Mouse (Mus musculus): Measurements from ENCODE around the gene Olfr818. TPM values are rescaled to one million over a fixed set of nuclear protein-coding genes. Genes with fewer than 3 reads are reported as not detected.
"Not testable (repeated sequence)": the region's sequence is repeated elsewhere in the genome, so short reads cannot be mapped to it uniquely, and the experiment has no call there.

Gene Olfr818
- not detected in 2 replicates for total RNA-seq (2014; rRNA removed; ENCODE audit: low replicate concordance)
- polyA plus RNA-seq (2015; fragmentation: Nextera tagmentation; extraction: Ambion mirVana) = not detected in 2 replicates

- TF ChIP-seq CTCF (IDR thresholded peaks at IDR 0.05; ENCODE audit: low read depth) (no peak), EP300 (IDR thresholded peaks at IDR 0.05; ENCODE audit: low read depth) (no peak)
- DNase-seq (ENCODE audit: low spot score) (no peak), ATAC-seq (ENCODE audit: insufficient read depth, low read depth) (no peak)
- Histone ChIP-seq H3K9me3 (replicated peaks; ENCODE audit: control insufficient read depth, low read length) (no peaks in the 10 kb centered on the region), H3K4me3 (ENCODE audit: low read depth, low read length) (no peak within 1 kb of the TSS), H3K27me3 (ENCODE audit: control insufficient read depth, insufficient read depth, low read length) (no peaks in the 10 kb centered on the region), H3K9ac (replicated peaks; ENCODE audit: low read depth, low read length) (no peak within 1 kb of the TSS), H3K27ac (ENCODE audit: low read depth) (no peak within 1 kb of the TSS), H3K4me2 (ENCODE audit: low read depth, low read length) (no peak within 1 kb of the TSS), H3K36me3 (replicated peaks; ENCODE audit: control insufficient read depth, insufficient read depth, low read length) (no peaks in the 10 kb centered on the region), H3K4me1 (ENCODE audit: control insufficient read depth, insufficient read depth) (no peaks in the 10 kb centered on the region)
- 83% methylated on average over 2 of the region's 2 CpGs for WGBS
Measured at GRCm38 (mm10) chr10:129949000-129949399, at the start of gene Olfr818. Gene Olfr818, minus strand, starts transcription at chr10:129949100.

DNA sequence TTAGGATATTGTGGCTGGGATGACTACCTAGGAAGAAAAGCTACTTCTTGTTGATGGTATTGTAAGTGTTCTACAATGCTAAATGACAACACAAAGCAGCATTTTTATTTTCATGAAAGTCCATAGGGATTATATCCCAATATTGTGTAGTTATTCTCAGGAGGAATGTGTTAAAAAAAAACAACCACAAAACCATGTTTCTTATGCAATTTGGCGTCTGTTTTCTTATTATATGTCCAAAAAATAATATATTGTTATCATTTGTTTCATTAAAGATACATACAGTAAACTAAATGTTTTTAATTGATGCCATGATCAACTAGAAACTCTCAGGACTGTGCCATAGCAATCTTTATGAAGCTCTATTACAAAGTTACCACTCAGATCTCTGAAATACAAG, 36.1 kb upstream of the Olfr818 start, which contains the start of gene Gm10310:
Gm10310 (minus strand) TSS at position 101 of the 400 bp plus-strand sequence.
- H3K27me3 ChIP-seq (ENCODE audit: control insufficient read depth, insufficient read depth, low read length); H3K4me3 ChIP-seq (ENCODE audit: low read depth, low read length); H3K4me1 ChIP-seq (ENCODE audit: control insufficient read depth, insufficient read depth); ATAC-seq (ENCODE audit: insufficient read depth, low read depth); H3K9ac ChIP-seq (replicated peaks; ENCODE audit: low read depth, low read length); H3K27ac ChIP-seq (ENCODE audit: low read depth); DNase-seq (ENCODE audit: low spot score); H3K9me3 ChIP-seq (replicated peaks; ENCODE audit: control insufficient read depth, low read length); H3K4me2 ChIP-seq (ENCODE audit: low read depth, low read length); H3K36me3 ChIP-seq (replicated peaks; ENCODE audit: control insufficient read depth, insufficient read depth, low read length): not testable (repeated sequence)
- no CpG with 5 or more reads among the region's 1 CpGs for WGBS

DNA sequence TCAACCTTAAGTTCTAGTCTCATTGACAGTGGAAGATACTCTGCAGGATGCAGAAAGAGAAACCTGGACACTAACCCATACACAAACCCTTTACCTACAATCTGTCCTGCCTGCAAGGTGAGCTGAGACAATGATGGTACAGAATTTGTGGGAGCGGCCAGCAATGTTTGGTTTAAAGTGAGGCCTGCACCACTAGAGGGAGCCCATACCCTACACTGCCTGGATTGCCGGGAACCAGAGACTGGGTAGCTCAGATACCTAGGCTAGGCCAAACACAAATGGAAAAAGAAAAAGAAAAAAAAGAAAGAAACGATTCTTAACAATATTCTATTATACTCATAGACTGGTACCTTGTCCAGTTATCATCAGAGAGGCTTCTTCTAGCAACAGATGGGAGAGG, 33.0 kb upstream of the Olfr818 start:
- H3K4me1 ChIP-seq (ENCODE audit: control insufficient read depth, insufficient read depth); H3K27ac ChIP-seq (ENCODE audit: low read depth); H3K27me3 ChIP-seq (ENCODE audit: control insufficient read depth, insufficient read depth, low read length); ATAC-seq (ENCODE audit: insufficient read depth, low read depth); H3K9me3 ChIP-seq (replicated peaks; ENCODE audit: control insufficient read depth, low read length); H3K9ac ChIP-seq (replicated peaks; ENCODE audit: low read depth, low read length); H3K4me3 ChIP-seq (ENCODE audit: low read depth, low read length); H3K4me2 ChIP-seq (ENCODE audit: low read depth, low read length); H3K36me3 ChIP-seq (replicated peaks; ENCODE audit: control insufficient read depth, insufficient read depth, low read length); DNase-seq (ENCODE audit: low spot score): not testable (repeated sequence)
- WGBS = no CpG with 5 or more reads among the region's 3 CpGs

DNA sequence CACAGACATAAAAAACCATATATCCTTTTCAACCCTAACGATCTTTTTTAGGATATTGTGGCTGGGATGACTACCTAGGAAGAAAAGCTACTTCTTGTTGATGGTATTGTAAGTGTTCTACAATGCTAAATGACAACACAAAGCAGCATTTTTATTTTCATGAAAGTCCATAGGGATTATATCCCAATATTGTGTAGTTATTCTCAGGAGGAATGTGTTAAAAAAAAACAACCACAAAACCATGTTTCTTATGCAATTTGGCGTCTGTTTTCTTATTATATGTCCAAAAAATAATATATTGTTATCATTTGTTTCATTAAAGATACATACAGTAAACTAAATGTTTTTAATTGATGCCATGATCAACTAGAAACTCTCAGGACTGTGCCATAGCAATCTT, 27.1 kb upstream of the Olfr818 start, which contains the start of gene Olfr247:
Olfr247 (minus strand) TSS at position 101 of the 400 bp plus-strand sequence.
- no CpG with 5 or more reads among the region's 2 CpGs for WGBS
- H3K9ac ChIP-seq (replicated peaks; ENCODE audit: low read depth, low read length); H3K4me1 ChIP-seq (ENCODE audit: control insufficient read depth, insufficient read depth); H3K4me2 ChIP-seq (ENCODE audit: low read depth, low read length); H3K9me3 ChIP-seq (replicated peaks; ENCODE audit: control insufficient read depth, low read length); H3K27me3 ChIP-seq (ENCODE audit: control insufficient read depth, insufficient read depth, low read length); H3K36me3 ChIP-seq (replicated peaks; ENCODE audit: control insufficient read depth, insufficient read depth, low read length); ATAC-seq (ENCODE audit: insufficient read depth, low read depth); H3K4me3 ChIP-seq (ENCODE audit: low read depth, low read length); DNase-seq (ENCODE audit: low spot score); H3K27ac ChIP-seq (ENCODE audit: low read depth): not testable (repeated sequence)

DNA sequence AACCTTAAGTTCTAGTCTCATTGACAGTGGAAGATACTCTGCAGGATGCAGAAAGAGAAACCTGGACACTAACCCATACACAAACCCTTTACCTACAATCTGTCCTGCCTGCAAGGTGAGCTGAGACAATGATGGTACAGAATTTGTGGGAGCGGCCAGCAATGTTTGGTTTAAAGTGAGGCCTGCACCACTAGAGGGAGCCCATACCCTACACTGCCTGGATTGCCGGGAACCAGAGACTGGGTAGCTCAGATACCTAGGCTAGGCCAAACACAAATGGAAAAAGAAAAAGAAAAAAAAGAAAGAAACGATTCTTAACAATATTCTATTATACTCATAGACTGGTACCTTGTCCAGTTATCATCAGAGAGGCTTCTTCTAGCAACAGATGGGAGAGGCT, 24.1 kb upstream of the Olfr818 start:
- H3K36me3 ChIP-seq (replicated peaks; ENCODE audit: control insufficient read depth, insufficient read depth, low read length); H3K4me2 ChIP-seq (ENCODE audit: low read depth, low read length); DNase-seq (ENCODE audit: low spot score); ATAC-seq (ENCODE audit: insufficient read depth, low read depth); H3K27ac ChIP-seq (ENCODE audit: low read depth); H3K4me3 ChIP-seq (ENCODE audit: low read depth, low read length); H3K9me3 ChIP-seq (replicated peaks; ENCODE audit: control insufficient read depth, low read length); H3K4me1 ChIP-seq (ENCODE audit: control insufficient read depth, insufficient read depth); H3K27me3 ChIP-seq (ENCODE audit: control insufficient read depth, insufficient read depth, low read length); H3K9ac ChIP-seq (replicated peaks; ENCODE audit: low read depth, low read length): not testable (repeated sequence)
- WGBS = no CpG with 5 or more reads among the region's 3 CpGs

DNA sequence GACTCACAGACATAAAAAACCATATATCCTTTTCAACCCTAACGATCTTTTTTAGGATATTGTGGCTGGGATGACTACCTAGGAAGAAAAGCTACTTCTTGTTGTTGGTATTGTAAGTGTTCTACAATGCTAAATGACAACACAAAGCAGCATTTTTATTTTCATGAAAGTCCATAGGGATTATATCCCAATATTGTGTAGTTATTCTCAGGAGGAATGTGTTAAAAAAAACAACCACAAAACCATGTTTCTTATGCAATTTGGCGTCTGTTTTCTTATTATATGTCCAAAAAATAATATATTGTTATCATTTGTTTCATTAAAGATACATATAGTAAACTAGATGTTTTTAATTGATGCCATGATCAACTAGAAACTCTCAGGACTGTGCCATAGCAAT, 18.3 kb upstream of the Olfr818 start, which contains the start of gene Olfr819:
Olfr819 (minus strand) TSS at position 101 of the 400 bp plus-strand sequence.
- not testable (repeated sequence) for ATAC-seq (ENCODE audit: insufficient read depth, low read depth); H3K4me3 ChIP-seq (ENCODE audit: low read depth, low read length); H3K36me3 ChIP-seq (replicated peaks; ENCODE audit: control insufficient read depth, insufficient read depth, low read length); H3K9me3 ChIP-seq (replicated peaks; ENCODE audit: control insufficient read depth, low read length); DNase-seq (ENCODE audit: low spot score); H3K4me2 ChIP-seq (ENCODE audit: low read depth, low read length); H3K27me3 ChIP-seq (ENCODE audit: control insufficient read depth, insufficient read depth, low read length); H3K9ac ChIP-seq (replicated peaks; ENCODE audit: low read depth, low read length); H3K27ac ChIP-seq (ENCODE audit: low read depth); H3K4me1 ChIP-seq (ENCODE audit: control insufficient read depth, insufficient read depth)
- WGBS = 62% methylated on average over 2 of the region's 2 CpGs

- not testable (repeated sequence) for H3K27me3 ChIP-seq (ENCODE audit: control insufficient read depth, insufficient read depth, low read length); DNase-seq (ENCODE audit: low spot score); ATAC-seq (ENCODE audit: insufficient read depth, low read depth); H3K4me3 ChIP-seq (ENCODE audit: low read depth, low read length); H3K4me2 ChIP-seq (ENCODE audit: low read depth, low read length); H3K27ac ChIP-seq (ENCODE audit: low read depth); H3K4me1 ChIP-seq (ENCODE audit: control insufficient read depth, insufficient read depth); H3K9ac ChIP-seq (replicated peaks; ENCODE audit: low read depth, low read length); H3K36me3 ChIP-seq (replicated peaks; ENCODE audit: control insufficient read depth, insufficient read depth, low read length); H3K9me3 ChIP-seq (replicated peaks; ENCODE audit: control insufficient read depth, low read length)
- 94% methylated on average over 2 of the region's 3 CpGs for WGBS
Measured at GRCm38 (mm10) chr10:129966232-129966631, 17.3 kb upstream of the Olfr818 start.
